Mouse (Mus musculus) forebrain, embryonic 16.5 days (tissue): ENCODE results near the gene Csnk1d. TPM values are rescaled to one million over a fixed set of nuclear protein-coding genes. Genes with fewer than 3 reads are reported as not detected.

Experiments used
- ATAC-seq: fragments of 200-750 bp; cut with Nextera tagmentation; 2 replicates; pipeline ENCODE4 v1.8.0; 2017; ENCODE audit warnings: mild to moderate bottlenecking, moderate library complexity
- H3K27ac ChIP-seq: fragments of 300-500 bp; sonication (generic); 2 replicates; pipeline ENCODE4 v1.5.1; 2014; ENCODE audit warnings: low read length, control low read depth
- H3K27me3 ChIP-seq: fragments of 300-500 bp; sonication (generic); replicated peaks from 2 replicates; pipeline ENCODE4 v1.6.1; 2014; ENCODE audit warnings: low read length; ENCODE audit not compliant: control insufficient read depth, insufficient read depth
- H3K36me3 ChIP-seq: fragments of 300-500 bp; sonication (generic); 2 replicates; pipeline ENCODE4 v1.6.1; 2014; ENCODE audit not compliant: control insufficient read depth, insufficient read depth
- H3K4me1 ChIP-seq: fragments of 300-500 bp; sonication (generic); replicated peaks from 2 replicates; pipeline ENCODE4 v1.6.1; 2014; ENCODE audit warnings: low read length; ENCODE audit not compliant: control insufficient read depth, insufficient read depth
- H3K4me2 ChIP-seq: fragments of 300-500 bp; sonication (generic); 2 replicates; pipeline ENCODE4 v1.6.1; 2014; ENCODE audit warnings: mild to moderate bottlenecking, low read length, control low read depth
- H3K4me3 ChIP-seq: fragments of 300-500 bp; sonication (generic); replicated peaks from 2 replicates; pipeline ENCODE4 v1.5.1; 2014; ENCODE audit warnings: mild to moderate bottlenecking, low read length, control low read depth
- H3K9ac ChIP-seq: fragments of 300-500 bp; sonication (generic); replicated peaks from 2 replicates; pipeline ENCODE4 v1.6.1; 2014; ENCODE audit warnings: low read depth, low read length, control low read depth
- H3K9me3 ChIP-seq: fragments of 300-500 bp; sonication (generic); 2 replicates; pipeline ENCODE4 v1.6.1; 2016; ENCODE audit warnings: low read length; ENCODE audit not compliant: control insufficient read depth
- WGBS: fragments of 180-500 bp; shearing (Covaris S2); extraction: QIAGEN DNeasy Blood & Tissue Kit; methylation state at CpG from one replicate; pipeline ENCODE4 v1.1.7; 2014; 5-methylcytosine and 5-hydroxymethylcytosine counted together
- polyA plus RNA-seq: library from polyadenylated mRNA; unstranded; fragments of >200 nt; fragmentation: Nextera tagmentation; extraction: Ambion mirVana; gene quantifications from 2 replicates; pipeline ENCODE4 v1.2.1, GENCODE M21; 2015

The Csnk1d gene
- polyA plus RNA-seq, 1 experiment from 2014 or later = 146 TPM

GRCm38 (mm10) chr11:120990126-120990781 is 876 bp downstream of the Csnk1d start:
- Histone ChIP-seq H3K4me1 (peaks cover 38% of the 10 kb centered on the region), H3K9ac (peak overlapping the region; percentile 100), H3K36me3 (0 out of 2 replicates have a peak, but pooled peaks cover 2% of the 10 kb centered on the region), H3K4me2 (peak overlapping the region; percentile 97), H3K4me3 (peak overlapping the region; percentile 92), H3K9me3 (no peaks in the 10 kb centered on the region), H3K27ac (peak overlapping the region; percentile 93), H3K27me3 (no peaks in the 10 kb centered on the region)
- ATAC-seq = peak; percentile 32
- WGBS = under 1% methylated on average over 25 of the region's 35 CpGs

- peak overlapping the region; percentile 97 for H3K4me2 ChIP-seq
- no peak for ATAC-seq
- 0 out of 2 replicates have a peak, but pooled peaks cover 2% of the 10 kb centered on the region for H3K36me3 ChIP-seq
- no peaks in the 10 kb centered on the region for H3K27me3 ChIP-seq
- peak overlapping the region; percentile 92 for H3K4me3 ChIP-seq
- peak overlapping the region; percentile 100 for H3K9ac ChIP-seq
- peak overlapping the region; percentile 93; the same call in 1 of the 2 replicates for H3K27ac ChIP-seq
- peaks cover 38% of the 10 kb centered on the region for H3K4me1 ChIP-seq
- 25% methylated on average over 1 of the region's 1 CpGs for WGBS
- no peaks in the 10 kb centered on the region for H3K9me3 ChIP-seq
Measured at GRCm38 (mm10) chr11:120989523-120989922, 1.6 kb downstream of the Csnk1d start.

DNA sequence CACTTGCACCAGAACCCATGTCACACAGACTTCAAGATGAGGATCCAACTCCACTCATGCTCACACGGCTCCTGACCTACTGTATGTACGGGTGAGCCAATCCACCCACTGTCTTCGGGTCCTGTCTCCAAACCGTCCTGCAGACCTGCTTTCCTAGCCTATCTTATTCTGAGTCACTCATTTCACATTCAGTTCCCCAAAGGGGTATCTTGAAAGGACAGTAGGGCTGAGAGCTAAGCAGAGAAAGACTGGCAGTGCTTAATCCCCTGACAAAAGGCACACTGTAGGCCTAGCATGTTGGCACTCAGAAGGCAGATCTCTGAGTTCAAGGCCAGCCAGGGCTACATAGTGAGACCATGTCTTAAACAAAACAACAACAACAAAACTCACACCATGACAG is 2.7 kb downstream of the Csnk1d start:
- Histone ChIP-seq H3K4me3 (no peak overlapping the region), H3K27ac (no peak overlapping the region), H3K36me3 (0 out of 2 replicates have a peak, but pooled peaks cover 2% of the 10 kb centered on the region), H3K9ac (no peak overlapping the region), H3K27me3 (no peaks in the 10 kb centered on the region), H3K9me3 (no peaks in the 10 kb centered on the region), H3K4me1 (peaks cover 38% of the 10 kb centered on the region), H3K4me2 (peak overlapping the region; percentile 97)
- no peak for ATAC-seq
- 69% methylated on average over 4 of the region's 4 CpGs for WGBS

DNA sequence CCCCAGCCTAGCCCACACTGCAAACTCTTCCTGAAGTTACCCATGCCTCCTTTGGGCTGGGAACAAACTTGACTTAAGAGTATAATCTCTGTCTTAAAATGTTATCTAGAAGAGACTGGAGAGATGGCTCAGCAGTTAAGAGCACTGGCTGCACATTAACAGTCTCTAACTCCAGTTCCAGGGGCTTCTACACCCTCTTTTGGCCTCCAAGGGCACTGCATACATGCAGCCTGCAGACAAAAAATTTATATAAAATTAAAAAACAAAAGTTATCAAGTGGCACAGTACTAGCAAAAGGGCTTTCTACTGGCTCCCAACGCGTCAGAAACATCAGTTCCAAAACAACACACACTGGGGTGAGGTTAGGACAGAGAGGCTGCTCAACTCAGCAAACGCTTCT is 3.5 kb downstream of the Csnk1d start:
- H3K36me3 ChIP-seq = peaks cover 9% of the 10 kb centered on the region
- H3K9me3 ChIP-seq = no peaks in the 10 kb centered on the region
- ATAC-seq = no peak
- no peak overlapping the region for H3K27ac ChIP-seq
- peaks cover 38% of the 10 kb centered on the region for H3K4me1 ChIP-seq
- H3K9ac ChIP-seq = no peak overlapping the region
- WGBS = 86% methylated on average over 3 of the region's 3 CpGs
- no peaks in the 10 kb centered on the region for H3K27me3 ChIP-seq
- H3K4me3 ChIP-seq = no peak overlapping the region
- H3K4me2 ChIP-seq = no peak overlapping the region

GRCm38 (mm10) chr11:120984448-120985330 is 6.4 kb downstream of the Csnk1d start:
- Histone ChIP-seq H3K4me1 (peaks cover 23% of the 10 kb centered on the region), H3K9ac (no peak overlapping the region), H3K9me3 (no peaks in the 10 kb centered on the region), H3K27me3 (no peaks in the 10 kb centered on the region), H3K36me3 (peaks cover 26% of the 10 kb centered on the region), H3K27ac (no peak overlapping the region), H3K4me3 (no peak overlapping the region), H3K4me2 (no peak overlapping the region)
- WGBS = 73% methylated on average over 4 of the region's 4 CpGs
- ATAC-seq = no peak

DNA sequence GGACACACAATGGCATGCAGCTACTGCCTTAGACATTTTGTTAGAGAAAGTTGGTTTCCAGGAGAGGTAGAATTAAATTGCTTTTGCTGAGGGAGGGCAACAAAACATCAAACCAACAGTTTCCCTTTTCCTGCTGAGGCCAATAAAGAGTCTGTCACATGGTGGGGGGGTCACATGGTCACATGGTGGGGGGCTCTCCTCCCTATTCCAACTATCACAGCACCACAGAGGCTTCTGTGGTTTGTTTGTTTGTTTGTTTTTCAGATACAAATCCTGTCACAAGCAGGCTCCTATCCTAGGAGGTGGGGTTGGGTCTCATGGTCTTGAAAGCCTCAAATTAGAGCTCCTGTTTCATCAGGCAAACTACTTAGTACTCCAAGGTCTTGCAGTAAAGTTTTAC is 8.7 kb downstream of the Csnk1d start:
- Histone ChIP-seq H3K27ac (no peak overlapping the region), H3K36me3 (peaks cover 31% of the 10 kb centered on the region), H3K27me3 (no peaks in the 10 kb centered on the region), H3K4me1 (peaks cover under 1% of the 10 kb centered on the region; the same call in 1 of the 2 replicates), H3K4me2 (no peak overlapping the region), H3K9ac (no peak overlapping the region), H3K9me3 (no peaks in the 10 kb centered on the region), H3K4me3 (no peak overlapping the region)
- ATAC-seq = no peak

- peaks cover 31% of the 10 kb centered on the region for H3K36me3 ChIP-seq
- H3K27me3 ChIP-seq = no peaks in the 10 kb centered on the region
- ATAC-seq = no peak
- WGBS = 85% methylated on average over 4 of the region's 4 CpGs
- H3K27ac ChIP-seq = no peak overlapping the region
- no peak overlapping the region for H3K4me3 ChIP-seq
- H3K9me3 ChIP-seq = no peaks in the 10 kb centered on the region
- no peak overlapping the region for H3K4me2 ChIP-seq
- H3K4me1 ChIP-seq = no peaks in the 10 kb centered on the region
- H3K9ac ChIP-seq = no peak overlapping the region
Measured at GRCm38 (mm10) chr11:120981661-120982060, 9.5 kb downstream of the Csnk1d start.

DNA sequence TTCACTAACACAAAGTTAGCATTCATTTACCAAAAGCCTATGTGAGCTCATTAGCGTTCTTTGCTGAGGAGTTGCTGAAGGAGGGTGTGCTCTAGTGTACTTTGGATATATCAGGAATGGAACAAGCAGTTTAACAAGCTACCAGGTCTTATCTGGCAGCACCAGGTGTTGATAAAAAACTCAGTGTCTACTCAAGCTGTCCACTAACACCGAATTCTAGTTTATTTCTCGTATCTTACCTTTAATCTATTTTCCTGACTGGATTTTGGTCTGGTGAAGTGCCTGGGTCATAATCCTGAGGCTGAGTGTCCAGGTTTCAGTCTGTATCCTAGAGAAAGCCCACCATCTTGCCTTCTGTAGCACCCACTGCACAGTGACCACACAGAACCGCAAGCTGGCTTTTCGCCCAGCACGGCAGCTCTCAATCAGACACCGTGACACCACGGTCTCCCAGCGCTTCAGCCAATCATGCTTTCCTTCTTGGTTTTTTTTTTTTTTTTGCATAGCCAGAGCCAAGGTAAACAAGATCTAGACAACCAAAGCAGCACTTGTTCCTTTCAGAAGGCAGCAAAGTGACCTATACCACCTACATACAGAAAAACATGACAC is 10.6 kb downstream of the Csnk1d start:
- Histone ChIP-seq H3K27ac (no peak overlapping the region), H3K4me3 (no peak overlapping the region), H3K9me3 (no peaks in the 10 kb centered on the region), H3K9ac (no peak overlapping the region), H3K4me1 (no peaks in the 10 kb centered on the region), H3K36me3 (peaks cover 29% of the 10 kb centered on the region), H3K4me2 (no peak overlapping the region), H3K27me3 (no peaks in the 10 kb centered on the region)
- no peak for ATAC-seq
- WGBS = 85% methylated on average over 9 of the region's 9 CpGs
